Comparison of ENCODE assay signal across 8 mouse cellular contexts in the genomic region with DNA sequence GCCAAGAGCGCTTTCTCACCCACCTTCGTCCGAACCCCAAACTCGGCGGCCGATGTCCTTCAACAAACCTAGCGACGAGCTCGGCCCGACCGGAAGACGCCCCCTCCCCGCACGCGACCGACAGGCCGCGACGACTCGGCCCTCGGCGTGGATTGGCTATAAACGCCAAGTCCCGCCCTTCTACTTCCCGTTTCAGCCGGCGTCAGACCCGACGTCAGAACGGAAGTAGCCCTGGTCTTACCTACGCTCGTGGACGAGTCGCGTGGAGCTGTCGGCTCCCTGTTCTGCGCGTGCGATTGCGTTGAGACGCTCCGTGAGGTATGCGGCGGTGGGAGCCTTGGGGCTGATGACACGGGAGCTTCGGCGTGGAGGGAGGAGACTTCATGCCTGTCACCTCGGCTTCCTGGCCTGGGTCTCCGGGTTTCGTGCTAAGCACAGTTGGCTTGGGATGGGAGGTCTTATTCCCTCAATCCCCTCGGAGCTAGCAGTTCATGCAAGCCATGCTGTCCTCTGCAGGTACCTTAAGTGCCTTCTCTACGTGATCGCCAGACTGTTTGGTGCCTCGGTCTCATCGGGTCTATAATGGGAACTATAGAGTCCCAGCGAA. TPM values are rescaled to one million over a fixed set of nuclear protein-coding genes. Genes with fewer than 3 reads are reported as not detected.
DNase-seq lines count a peak whose midpoint lies in the region; ATAC-seq lines count a peak whose summit lies in the region.

A gene (minus strand): TSS at position 98 of the 607 bp plus-strand sequence.
A gene (plus strand): TSS at position 219 of the 607 bp plus-strand sequence.

- H3K4me1 ChIP-seq in lung, embryonic 16.5 days (replicated peaks; ENCODE audit: control insufficient read depth, insufficient read depth, low read length): peaks cover 9% of the 10 kb centered on the region

- H3K27ac ChIP-seq in lung, embryonic 16.5 days (ENCODE audit: low read length): peak within 1 kb of the TSS; percentile 84

- H3K4me3 ChIP-seq in lung, embryonic 16.5 days (ENCODE audit: low read length): peak within 1 kb of the TSS; percentile 90

- no peaks in the 10 kb centered on the region for H3K9me3 ChIP-seq in lung, embryonic 16.5 days (ENCODE audit: control insufficient read depth, low read length)

- H3K27me3 ChIP-seq in lung, embryonic 16.5 days (ENCODE audit: control insufficient read depth, insufficient read depth, low read depth, low read length): no peaks in the 10 kb centered on the region

- H3K4me2 ChIP-seq in lung, embryonic 16.5 days (ENCODE audit: low read depth, low read length): peak within 1 kb of the TSS; percentile 81

- H3K36me3 ChIP-seq in lung, embryonic 16.5 days (ENCODE audit: control insufficient read depth, insufficient read depth, low read length): peaks cover 11% of the 10 kb centered on the region

- WGBS in lung, embryonic 16.5 days: under 1% methylated on average over 56 of the region's 56 CpGs

- H3K9ac ChIP-seq in lung, embryonic 16.5 days (ENCODE audit: low read length): peak within 1 kb of the TSS; percentile 98

- ATAC-seq in hematopoietic stem cell, adult 5-6 weeks (replicated peaks in 1 of 2; ENCODE audit: insufficient read depth in 1 of 2, low FRiP score in 2 of 2, low TSS enrichment in 1 of 2, low read depth in 1 of 2, poor library complexity in 2 of 2, severe bottlenecking in 2 of 2): peak; percentile 99
- peak; percentile 99 for ATAC-seq in lung, embryonic 16.5 days (ENCODE audit: low read depth)

- DNase-seq in MEL-GATA-1-ER (ENCODE audit: extremely low read depth, low read depth): peak; percentile 94
- peak; percentile 93 for DNase-seq in cerebellum, adult 8-10 months
- DNase-seq in forelimb bud, embryonic 11.5 days (ENCODE audit: low read depth, low spot score): peak; percentile 95
- DNase-seq in layer of hippocampus, adult 9-10 months (ENCODE audit: low spot score): peak; percentile 81
- DNase-seq in ovary, postnatal 10 days (ENCODE audit: low spot score): peak; percentile 87
- DNase-seq in thymus, postnatal 10 days (ENCODE audit: low spot score in 2 of 2): peak; percentile 92 to 93

RNA-seq across cellular contexts. Expression of the first gene that starts in this region (rescaled TPM):
- total RNA-seq in hematopoietic stem cell, adult 5-6 weeks (2017): 376 and 413 TPM in 2 replicates
- 1,037 and 1,149 TPM in 2 replicates for polyA plus RNA-seq in lung, embryonic 16.5 days (2015; fragmentation: Nextera tagmentation; extraction: Ambion mirVana)

RNA-seq across cellular contexts. Expression of the second gene that starts in this region (rescaled TPM):
- 20.9 and 24.7 TPM in 2 replicates for total RNA-seq in hematopoietic stem cell, adult 5-6 weeks (2017)
- polyA plus RNA-seq in lung, embryonic 16.5 days (2015; fragmentation: Nextera tagmentation; extraction: Ambion mirVana): 8.0 and 8.1 TPM in 2 replicates

Comparison
In these comparisons a context has a peak if more than half of its experiments do, and no peak if none do; other contexts are left out.
1. Peak in every context shown above with its lines: DNase-seq, ATAC-seq, H3K4me3 ChIP-seq and H3K27ac ChIP-seq.